Mouse (Mus musculus) hindbrain, postnatal 0 days (tissue): ENCODE results near the gene Hnrnpa2b1. TPM values are rescaled to one million over a fixed set of nuclear protein-coding genes. Genes with fewer than 3 reads are reported as not detected.

ENCODE experiments used
- ATAC-seq: fragments of 200-750 bp; cut with Nextera tagmentation; 2 replicates; pipeline ENCODE4 v1.8.0; 2017; ENCODE audit warnings: mild to moderate bottlenecking, moderate TSS enrichment, moderate library complexity
- DNase-seq: peaks from one replicate; pipeline ENCODE4 v3.0.0-alpha.2; 2015; ENCODE audit warnings: low spot score
- H3K27ac ChIP-seq: fragments of 300-500 bp; sonication (generic); 2 replicates; pipeline ENCODE4 v1.5.1; 2014; ENCODE audit warnings: mild to moderate bottlenecking
- H3K27me3 ChIP-seq: fragments of 300-500 bp; sonication (generic); 2 replicates; pipeline ENCODE4 v1.6.1; 2014; ENCODE audit warnings: low read length, mixed read lengths; ENCODE audit not compliant: insufficient read depth
- H3K36me3 ChIP-seq: fragments of 300-500 bp; sonication (generic); 2 replicates; pipeline ENCODE4 v1.6.1; 2014; ENCODE audit warnings: low read length, mixed read lengths; ENCODE audit not compliant: insufficient read depth
- H3K4me1 ChIP-seq: fragments of 300-500 bp; sonication (generic); 2 replicates; pipeline ENCODE4 v1.6.1; 2014; ENCODE audit warnings: antibody characterized with exemption, low read length, mixed read lengths; ENCODE audit not compliant: insufficient read depth
- H3K4me2 ChIP-seq: fragments of 300-500 bp; sonication (generic); 2 replicates; pipeline ENCODE4 v1.6.1; 2014; ENCODE audit warnings: low read depth, mild to moderate bottlenecking, low read length, moderate library complexity, mixed read lengths
- H3K4me3 ChIP-seq: fragments of 300-500 bp; sonication (generic); 2 replicates; pipeline ENCODE4 v1.5.1; 2014; ENCODE audit warnings: low read length
- H3K9ac ChIP-seq: fragments of 300-500 bp; sonication (generic); replicated peaks from 2 replicates; pipeline ENCODE4 v1.6.1; 2014; ENCODE audit warnings: mild to moderate bottlenecking, low read length, moderate library complexity, mixed read lengths
- H3K9me3 ChIP-seq: fragments of 300-500 bp; sonication (generic); 2 replicates; pipeline ENCODE4 v1.6.1; 2016; ENCODE audit warnings: low read length, mixed read lengths
- CTCF ChIP-seq: IDR thresholded peaks from 2 replicates; pipeline ENCODE4 v1.5.1; 2016; ENCODE audit warnings: antibody characterized with exemption, control low read depth, low read depth
- WGBS: fragments of 180-500 bp; shearing (Covaris S2); extraction: QIAGEN DNeasy Blood & Tissue Kit; methylation state at CpG from one replicate; pipeline ENCODE4 v1.1.7; 2014; 5-methylcytosine and 5-hydroxymethylcytosine counted together
- polyA plus RNA-seq: library from polyadenylated mRNA; unstranded; fragments of >200 nt; fragmentation: Nextera tagmentation; extraction: Ambion mirVana; gene quantifications from 2 replicates; pipeline ENCODE4 v1.2.1, GENCODE M21; 2015
- total RNA-seq: library from RNA; depleted of rRNA; stranded (reverse); fragments of >200 nt; gene quantifications from 2 replicates; pipeline ENCODE4 v1.2.3, GENCODE M21; 2014

Hnrnpa2b1 gene
- total and polyA plus RNA-seq, 2 experiments from 2014 or later: 192 to 876 TPM

DNA sequence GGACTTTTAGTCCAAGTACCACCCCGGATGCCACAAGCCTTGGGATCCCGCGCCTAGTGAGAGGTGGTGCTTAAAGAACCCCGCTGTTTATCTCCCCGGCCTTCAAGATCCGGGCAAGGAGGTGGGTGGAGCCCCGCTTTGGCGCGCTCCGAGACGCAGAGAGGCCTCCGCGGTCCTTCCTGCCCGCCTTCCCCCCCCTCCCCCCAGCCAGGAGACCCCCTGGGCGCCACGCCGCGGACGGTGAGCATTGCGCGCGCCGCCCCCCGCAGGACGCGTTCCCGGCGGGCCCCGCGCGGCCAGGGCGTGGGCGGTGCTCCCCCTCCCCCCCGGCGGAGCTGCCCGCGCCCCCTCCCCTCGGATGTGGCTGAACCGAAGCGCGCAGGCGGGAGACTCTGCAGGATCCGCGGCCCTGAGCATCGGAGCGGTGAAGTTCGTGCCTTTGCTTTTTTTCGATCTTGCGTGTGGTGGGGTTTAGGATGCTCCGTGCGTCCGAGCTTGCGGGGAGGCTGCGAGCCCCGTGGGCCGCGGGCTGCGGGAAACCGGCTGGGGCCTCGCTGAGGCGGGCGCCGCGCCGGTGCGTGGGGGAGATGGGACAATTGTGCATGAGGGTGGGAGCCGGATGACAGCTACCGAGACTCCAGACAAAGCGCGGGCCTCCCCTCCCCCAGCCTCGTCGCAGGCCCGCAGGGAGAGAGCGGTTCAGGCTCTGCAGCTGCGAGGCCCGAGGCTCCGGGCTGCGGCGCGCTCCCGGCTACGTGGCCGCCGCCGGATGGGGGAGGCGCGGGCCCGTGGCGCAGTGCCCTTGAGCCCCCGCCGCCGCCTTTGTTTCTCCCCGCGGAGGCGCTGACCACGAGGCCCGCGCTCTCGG, 851 bp upstream of the Hnrnpa2b1 start, which contains the start of gene Cbx3:
Cbx3 (plus strand) TSS at position 50 of the 868 bp plus-strand sequence.
- Histone ChIP-seq H3K9ac (peak within 1 kb of the TSS; percentile 100), H3K4me3 (peak within 1 kb of the TSS; percentile 100), H3K36me3 (peaks cover 14% of the 10 kb centered on the region), H3K4me1 (peaks cover 15% of the 10 kb centered on the region), H3K9me3 (no peaks in the 10 kb centered on the region), H3K27me3 (no peaks in the 10 kb centered on the region), H3K4me2 (peak within 1 kb of the TSS; percentile 74), H3K27ac (peak within 1 kb of the TSS; percentile 100)
- WGBS: under 1% methylated on average over 89 of the region's 99 CpGs
- DNase-seq: peak; percentile 96
- peak; percentile 86 for ATAC-seq
- no peak for TF ChIP-seq CTCF

DNA sequence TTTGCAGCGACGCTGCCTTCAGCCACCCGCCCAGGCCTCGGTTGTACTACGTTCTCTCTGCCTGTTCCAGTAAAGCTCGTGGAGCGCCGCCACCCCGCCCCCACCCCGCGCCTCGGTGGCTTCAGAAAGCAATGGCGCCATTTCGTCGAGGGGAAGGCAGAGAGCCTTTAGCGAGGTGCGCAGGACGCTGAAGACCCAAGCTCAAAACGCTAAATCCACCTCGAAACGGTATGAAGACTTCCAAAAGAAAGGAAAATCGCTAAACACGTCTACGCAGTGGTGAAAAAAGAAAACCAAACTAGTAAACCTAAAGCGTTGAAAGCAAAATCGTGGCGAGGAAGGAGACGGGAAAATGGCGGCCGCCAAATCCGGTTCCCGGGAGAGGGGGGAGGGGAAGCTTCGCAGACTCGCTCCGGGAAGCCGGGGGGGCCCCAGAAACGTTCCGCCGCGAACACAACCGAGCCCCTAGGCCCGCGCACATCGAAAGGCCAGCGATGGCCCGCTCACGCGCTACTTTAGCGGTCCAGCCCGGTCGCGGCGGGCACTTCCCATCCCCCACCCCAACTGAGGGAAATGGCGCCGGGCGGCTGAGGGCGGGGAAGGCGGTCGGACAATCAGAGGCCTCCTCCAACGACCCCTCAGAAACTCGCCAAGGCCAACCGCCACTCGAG, 668 bp downstream of the Hnrnpa2b1 start:
- Histone ChIP-seq H3K9ac (peak overlapping the region; percentile 100), H3K9me3 (no peaks in the 10 kb centered on the region), H3K36me3 (peaks cover 12% of the 10 kb centered on the region), H3K4me2 (peak overlapping the region; percentile 74), H3K4me3 (peak overlapping the region; percentile 100), H3K4me1 (peaks cover 15% of the 10 kb centered on the region), H3K27me3 (no peaks in the 10 kb centered on the region), H3K27ac (peak overlapping the region; percentile 100)
- DNase-seq: peak; percentile 86
- peak; percentile 27 for ATAC-seq
- TF ChIP-seq CTCF: 0 out of 2 replicates have a peak, but pooled peaks have one; percentile 1
- WGBS: under 1% methylated on average over 61 of the region's 63 CpGs

- TF ChIP-seq CTCF: peak; percentile 58
- peaks cover 21% of the 10 kb centered on the region for H3K36me3 ChIP-seq
- 0 out of 2 replicates have a peak overlapping the region, but pooled peaks have one; percentile 30 for H3K9ac ChIP-seq
- 0% methylated on average over 2 of the region's 2 CpGs for WGBS
- H3K27me3 ChIP-seq: no peaks in the 10 kb centered on the region
- peak overlapping the region; percentile 74 for H3K4me2 ChIP-seq
- no peak for ATAC-seq
- peak overlapping the region; percentile 100 for H3K4me3 ChIP-seq
- peaks cover 15% of the 10 kb centered on the region for H3K4me1 ChIP-seq
- no peaks in the 10 kb centered on the region for H3K9me3 ChIP-seq
- H3K27ac ChIP-seq: no peak overlapping the region
- peak; percentile 65 for DNase-seq
Observed at GRCm38 (mm10) chr6:51467649-51468048, 2.0 kb downstream of the Hnrnpa2b1 start.

DNA sequence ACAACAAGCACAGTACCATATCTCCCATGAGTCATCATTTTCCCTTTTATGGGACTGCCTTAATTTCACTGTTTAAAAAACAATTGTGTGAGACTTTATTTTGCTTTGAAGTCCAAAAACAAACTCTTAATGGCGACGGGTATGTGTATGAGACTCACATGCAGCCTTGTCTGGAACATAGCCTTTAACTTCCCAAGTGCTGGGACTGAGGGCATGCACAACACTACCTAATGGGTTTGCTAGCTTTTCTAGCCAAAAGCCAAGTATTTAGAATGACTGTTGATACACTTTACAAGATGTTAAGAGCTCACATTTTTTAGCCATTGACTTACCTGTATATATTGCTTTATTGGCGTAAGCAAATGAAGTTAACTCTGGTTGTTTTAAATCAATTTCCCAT, 9.3 kb downstream of the Hnrnpa2b1 start:
- Histone ChIP-seq H3K9ac (no peak overlapping the region), H3K4me2 (no peak overlapping the region), H3K27me3 (no peaks in the 10 kb centered on the region), H3K4me3 (no peak overlapping the region), H3K36me3 (peaks cover 26% of the 10 kb centered on the region), H3K27ac (no peak overlapping the region), H3K9me3 (no peaks in the 10 kb centered on the region), H3K4me1 (no peaks in the 10 kb centered on the region)
- TF ChIP-seq CTCF: no peak
- DNase-seq: no peak
- ATAC-seq: no peak
- WGBS: 85% methylated on average over 3 of the region's 3 CpGs

GRCm38 (mm10) chr6:51460021-51460360, 9.7 kb downstream of the Hnrnpa2b1 start:
- Histone ChIP-seq H3K27ac (no peak overlapping the region), H3K4me3 (no peak overlapping the region), H3K4me1 (no peaks in the 10 kb centered on the region), H3K4me2 (no peak overlapping the region), H3K36me3 (peaks cover 25% of the 10 kb centered on the region), H3K9ac (no peak overlapping the region), H3K27me3 (no peaks in the 10 kb centered on the region), H3K9me3 (no peaks in the 10 kb centered on the region)
- ATAC-seq (0 out of 2 replicates have a peak, but pooled peaks have one; percentile 7), DNase-seq (no peak)
- TF ChIP-seq CTCF: no peak
- 70% methylated on average over 4 of the region's 4 CpGs for WGBS

DNA sequence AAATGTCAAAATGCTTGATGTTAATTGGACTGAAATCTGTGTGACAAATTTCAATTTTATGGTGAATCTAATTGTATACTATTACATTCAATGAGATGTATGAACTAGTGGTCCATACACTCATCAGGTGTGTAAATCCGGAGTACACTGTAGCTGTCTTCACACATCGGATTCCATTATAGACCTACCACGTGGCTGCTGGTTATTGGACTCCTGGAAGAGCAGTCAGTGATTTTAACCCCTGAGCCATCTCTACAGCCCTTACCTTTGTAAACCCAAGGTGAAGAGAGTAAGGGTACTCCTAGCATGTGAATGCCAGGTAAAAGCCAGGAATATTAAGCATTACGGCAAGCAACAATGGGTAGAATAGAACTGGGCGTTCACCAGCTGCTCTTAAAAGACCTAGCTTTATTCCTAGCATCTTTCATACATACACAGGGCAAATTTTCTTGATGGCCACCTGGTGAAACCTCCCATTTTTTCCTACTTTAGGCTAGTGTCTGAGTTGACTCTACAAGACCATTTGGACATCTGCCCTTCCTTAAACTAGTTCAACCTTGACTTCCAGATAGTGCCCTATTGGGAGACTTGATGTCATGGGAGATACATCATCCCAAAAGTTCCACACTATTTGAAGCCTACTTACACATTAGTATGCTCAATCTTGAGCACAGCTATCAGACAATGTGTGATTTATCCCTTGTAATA, 10.2 kb downstream of the Hnrnpa2b1 start:
- peaks cover 25% of the 10 kb centered on the region for H3K36me3 ChIP-seq
- no peak overlapping the region for H3K4me2 ChIP-seq
- TF ChIP-seq CTCF: no peak
- H3K9ac ChIP-seq: no peak overlapping the region
- no peaks in the 10 kb centered on the region for H3K9me3 ChIP-seq
- no peaks in the 10 kb centered on the region for H3K27me3 ChIP-seq
- ATAC-seq (peak; percentile 66), DNase-seq (no peak)
- WGBS: 35% methylated on average over 5 of the region's 5 CpGs
- H3K27ac ChIP-seq: no peak overlapping the region
- H3K4me3 ChIP-seq: no peak overlapping the region
- H3K4me1 ChIP-seq: no peaks in the 10 kb centered on the region
